Mouse (Mus musculus): ENCODE results near the gene Myg1. TPM values are rescaled to one million over a fixed set of nuclear protein-coding genes. Genes with fewer than 3 reads are reported as not detected.
A peak's percentile ranks its signal among the peaks of the same experiment; 100 is the strongest.
"Not testable (repeated sequence)": the region's sequence is repeated elsewhere in the genome, so short reads cannot be mapped to it uniquely, and the experiment has no call there.

The Myg1 gene
- polyA plus RNA-seq, 1 experiment from 2014 or later, result 126 TPM

DNA sequence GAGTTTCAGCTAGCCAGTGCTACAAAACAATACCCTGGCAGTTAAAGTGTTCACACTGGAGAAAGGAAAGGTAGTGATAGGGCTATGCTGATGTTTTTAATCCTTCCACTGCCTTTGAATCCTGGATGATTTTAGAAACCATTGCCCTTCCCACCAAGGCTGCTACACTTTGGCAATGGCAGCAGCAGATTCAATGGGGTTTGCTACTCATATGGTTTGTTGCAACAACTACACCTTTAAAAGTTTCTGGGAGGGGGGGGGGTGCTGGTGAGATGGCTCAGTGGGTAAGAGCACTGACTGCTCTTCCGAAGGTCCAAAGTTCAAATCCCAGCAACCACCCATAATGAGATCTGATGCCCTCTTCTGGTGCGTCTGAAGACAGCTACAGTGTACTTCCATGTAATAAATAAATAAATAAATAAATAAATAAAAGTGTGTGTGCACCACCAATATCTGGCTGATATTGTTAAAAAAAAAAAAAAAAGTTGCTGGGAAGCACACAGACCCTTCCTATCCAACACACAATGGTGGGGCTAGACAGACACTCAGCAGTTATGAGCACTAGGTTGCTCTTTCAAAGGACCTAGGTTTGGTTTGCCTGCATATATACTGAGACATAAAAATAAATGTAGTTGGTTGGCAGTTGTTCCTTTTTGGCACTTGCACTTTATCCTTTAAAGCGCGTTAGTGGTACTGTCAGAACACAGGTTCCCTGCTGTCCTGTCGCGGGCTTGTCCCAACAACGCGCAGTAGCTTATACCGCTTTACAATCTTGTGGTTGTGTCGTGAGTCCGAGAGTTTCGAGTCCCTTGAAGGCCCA lies 6.6 kb upstream of the Myg1 start:
- DNase-seq (ENCODE audit: low spot score), result no peak
- 76% methylated on average over 12 of the region's 12 CpGs for WGBS
- no peaks in the 10 kb centered on the region for H3K27me3 ChIP-seq (replicated peaks; ENCODE audit: low read depth, poor library complexity, severe bottlenecking)
- peaks cover 11% of the 10 kb centered on the region for H3K4me1 ChIP-seq
- H3K36me3 ChIP-seq (replicated peaks), result peaks cover 71% of the 10 kb centered on the region
- H3K27ac ChIP-seq (replicated peaks), result no peak overlapping the region
- no peaks in the 10 kb centered on the region for H3K9me3 ChIP-seq
- peak overlapping the region; percentile 74 for H3K4me3 ChIP-seq

DNA sequence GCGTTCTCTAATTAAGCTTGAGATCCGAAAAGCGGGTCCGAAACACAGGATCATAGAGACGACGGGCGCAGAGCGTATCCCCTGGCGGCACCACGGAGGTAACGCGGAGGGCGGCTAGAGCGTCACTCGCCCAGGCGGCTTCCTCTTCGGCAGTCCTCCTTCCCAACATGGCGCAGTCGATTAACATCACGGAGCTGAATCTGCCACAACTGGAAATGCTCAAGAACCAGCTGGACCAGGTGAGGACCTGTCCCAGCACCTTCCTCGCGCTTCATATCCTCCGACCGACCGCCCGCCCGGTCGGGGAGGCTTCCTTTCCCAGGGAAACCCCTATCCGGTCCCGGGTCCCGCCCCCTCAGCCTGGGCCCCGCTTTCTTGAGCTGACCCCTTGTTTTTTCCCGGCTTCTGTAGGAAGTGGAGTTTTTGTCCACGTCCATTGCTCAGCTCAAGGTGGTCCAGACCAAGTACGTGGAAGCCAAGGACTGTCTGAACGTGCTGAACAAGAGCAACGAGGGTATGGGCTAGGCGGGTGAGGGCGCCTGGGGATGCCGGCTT lies 5.4 kb upstream of the Myg1 start, which contains the start of gene Pfdn5:
Gene Pfdn5, plus strand, starts transcription at position 95 of the 555 bp plus-strand sequence.
- Histone ChIP-seq H3K4me1 (peaks cover 14% of the 10 kb centered on the region), H3K9me3 (no peaks in the 10 kb centered on the region), H3K4me3 (peak within 1 kb of the TSS; percentile 74), H3K36me3 (replicated peaks) (peaks cover 71% of the 10 kb centered on the region), H3K27ac (replicated peaks) (peak within 1 kb of the TSS; percentile 92), H3K27me3 (replicated peaks; ENCODE audit: low read depth, poor library complexity, severe bottlenecking) (no peaks in the 10 kb centered on the region)
- WGBS, result 1% methylated on average over 40 of the region's 40 CpGs
- DNase-seq (ENCODE audit: low spot score), result peak; percentile 88

DNA sequence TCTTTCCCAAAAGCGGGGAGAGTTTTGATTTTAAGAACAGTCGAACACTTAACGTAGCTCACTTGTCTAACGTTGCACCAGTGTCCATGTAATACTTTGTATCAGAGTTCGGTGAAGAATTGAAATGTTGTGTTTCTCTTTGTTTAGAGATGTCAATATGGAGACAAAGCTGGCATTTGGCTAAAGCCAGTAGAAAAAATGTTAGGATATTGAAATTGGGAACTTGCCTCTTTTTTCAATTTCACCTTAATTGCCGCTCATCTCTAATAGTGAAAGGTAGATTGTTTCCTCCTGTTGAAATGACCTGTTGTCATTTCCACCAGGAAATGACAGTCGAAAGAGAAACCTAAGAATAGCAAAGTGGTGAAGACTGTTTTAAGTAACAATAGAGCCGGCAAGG lies 4.6 kb upstream of the Myg1 start:
- H3K27me3 ChIP-seq (replicated peaks; ENCODE audit: low read depth, poor library complexity, severe bottlenecking), result no peaks in the 10 kb centered on the region
- H3K9me3 ChIP-seq, result no peaks in the 10 kb centered on the region
- H3K4me1 ChIP-seq, result peaks cover 20% of the 10 kb centered on the region
- WGBS, result 72% methylated on average over 8 of the region's 8 CpGs
- peak overlapping the region; percentile 74 for H3K4me3 ChIP-seq
- peaks cover 66% of the 10 kb centered on the region for H3K36me3 ChIP-seq (replicated peaks)
- H3K27ac ChIP-seq (replicated peaks), result peak overlapping the region; percentile 92; the same call in 1 of the 2 replicates
- no peak for DNase-seq (ENCODE audit: low spot score)

- H3K4me1 ChIP-seq, result peaks cover 26% of the 10 kb centered on the region
- H3K27ac ChIP-seq (replicated peaks), result no peak overlapping the region
- H3K27me3 ChIP-seq (replicated peaks; ENCODE audit: low read depth, poor library complexity, severe bottlenecking), result no peaks in the 10 kb centered on the region
- 88% methylated on average over 8 of the region's 8 CpGs for WGBS
- no peak overlapping the region for H3K4me3 ChIP-seq
- no peaks in the 10 kb centered on the region for H3K9me3 ChIP-seq
- no peak for DNase-seq (ENCODE audit: low spot score)
- peaks cover 94% of the 10 kb centered on the region for H3K36me3 ChIP-seq (replicated peaks)
Observed at GRCm38 (mm10) chr15:102335254-102335653, 3.7 kb downstream of the Myg1 start.

GRCm38 (mm10) chr15:102335925-102336324 lies 4.4 kb downstream of the Myg1 start:
- Histone ChIP-seq H3K36me3 (replicated peaks) (peaks cover 92% of the 10 kb centered on the region), H3K4me1 (peaks cover 25% of the 10 kb centered on the region)
- not testable (repeated sequence) for H3K27me3 ChIP-seq (replicated peaks; ENCODE audit: low read depth, poor library complexity, severe bottlenecking); H3K4me3 ChIP-seq; H3K27ac ChIP-seq (replicated peaks); H3K9me3 ChIP-seq
- DNase-seq (ENCODE audit: low spot score), result peak; percentile 43
- WGBS, result 94% methylated on average over 5 of the region's 5 CpGs

GRCm38 (mm10) chr15:102336946-102337345 lies 5.4 kb downstream of the Myg1 start:
- Histone ChIP-seq H3K4me1 (peaks cover 17% of the 10 kb centered on the region), H3K4me3 (no peak overlapping the region), H3K36me3 (replicated peaks) (peaks cover 91% of the 10 kb centered on the region), H3K27me3 (replicated peaks; ENCODE audit: low read depth, poor library complexity, severe bottlenecking) (no peaks in the 10 kb centered on the region), H3K9me3 (no peaks in the 10 kb centered on the region), H3K27ac (replicated peaks) (no peak overlapping the region)
- WGBS, result 87% methylated on average over 4 of the region's 4 CpGs
- no peak for DNase-seq (ENCODE audit: low spot score)

- Histone ChIP-seq H3K9me3 (no peaks in the 10 kb centered on the region), H3K4me3 (no peak overlapping the region), H3K27ac (replicated peaks) (no peak overlapping the region), H3K4me1 (no peaks in the 10 kb centered on the region), H3K27me3 (replicated peaks; ENCODE audit: low read depth, poor library complexity, severe bottlenecking) (no peaks in the 10 kb centered on the region), H3K36me3 (replicated peaks) (peaks cover 91% of the 10 kb centered on the region)
- no peak for DNase-seq (ENCODE audit: low spot score)
- 77% methylated on average over 5 of the region's 5 CpGs for WGBS
Observed at GRCm38 (mm10) chr15:102339612-102340011, 8.1 kb downstream of the Myg1 start.

- WGBS, result 7% methylated on average over 1 of the region's 1 CpGs
- peaks cover 91% of the 10 kb centered on the region for H3K36me3 ChIP-seq (replicated peaks)
- no peaks in the 10 kb centered on the region for H3K27me3 ChIP-seq (replicated peaks; ENCODE audit: low read depth, poor library complexity, severe bottlenecking)
- no peak overlapping the region for H3K4me3 ChIP-seq
- no peak overlapping the region for H3K27ac ChIP-seq (replicated peaks)
- peak; percentile 59 for DNase-seq (ENCODE audit: low spot score)
- H3K4me1 ChIP-seq, result no peaks in the 10 kb centered on the region
- H3K9me3 ChIP-seq, result no peaks in the 10 kb centered on the region
Observed at GRCm38 (mm10) chr15:102341580-102341979, 10.1 kb downstream of the Myg1 start.

- no peak overlapping the region for H3K4me3 ChIP-seq
- H3K27me3 ChIP-seq (replicated peaks; ENCODE audit: low read depth, poor library complexity, severe bottlenecking), result no peaks in the 10 kb centered on the region
- peaks cover 83% of the 10 kb centered on the region for H3K36me3 ChIP-seq (replicated peaks)
- no peak for DNase-seq (ENCODE audit: low spot score)
- H3K4me1 ChIP-seq, result peaks cover 3% of the 10 kb centered on the region
- H3K27ac ChIP-seq (replicated peaks), result no peak overlapping the region
- WGBS, result 94% methylated on average over 3 of the region's 3 CpGs
- no peaks in the 10 kb centered on the region for H3K9me3 ChIP-seq
Observed at GRCm38 (mm10) chr15:102344490-102344889, 13.0 kb downstream of the Myg1 start.

DNA sequence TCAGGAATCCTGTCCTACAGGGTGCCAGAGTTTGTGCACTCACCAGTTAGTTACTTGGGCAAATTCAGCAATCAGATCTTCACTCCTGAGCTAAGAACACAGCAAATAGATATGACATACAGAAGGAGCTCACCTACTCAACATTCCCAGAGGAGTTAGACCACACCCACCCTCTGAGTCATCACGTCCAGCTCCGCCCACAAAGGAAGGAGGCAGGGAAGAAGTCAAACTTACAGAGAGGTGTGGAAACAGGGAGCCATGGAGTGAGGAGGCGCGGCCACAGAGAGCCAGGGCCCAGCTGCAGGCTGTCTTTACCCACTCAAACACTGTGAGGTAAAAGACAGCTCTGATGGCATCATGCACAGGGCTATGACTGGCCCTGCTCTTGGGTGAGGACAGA lies 14.9 kb downstream of the Myg1 start:
- Histone ChIP-seq H3K4me3 (no peak overlapping the region), H3K9me3 (no peaks in the 10 kb centered on the region), H3K4me1 (peaks cover 16% of the 10 kb centered on the region), H3K27me3 (replicated peaks; ENCODE audit: low read depth, poor library complexity, severe bottlenecking) (no peaks in the 10 kb centered on the region), H3K36me3 (replicated peaks) (peaks cover 71% of the 10 kb centered on the region), H3K27ac (replicated peaks) (no peak overlapping the region)
- DNase-seq (ENCODE audit: low spot score), result no peak
- WGBS, result 76% methylated on average over 4 of the region's 4 CpGs

GRCm38 (mm10) chr15:102350138-102350941 lies 18.8 kb downstream of the Myg1 start, which contains the start of gene Aaas:
Aaas (minus strand) TSS chr15:102350771.
- WGBS, result under 1% methylated on average over 56 of the region's 56 CpGs
- peak; percentile 96 for DNase-seq (ENCODE audit: low spot score)
- H3K36me3 ChIP-seq (replicated peaks), result peaks cover 34% of the 10 kb centered on the region

DNA sequence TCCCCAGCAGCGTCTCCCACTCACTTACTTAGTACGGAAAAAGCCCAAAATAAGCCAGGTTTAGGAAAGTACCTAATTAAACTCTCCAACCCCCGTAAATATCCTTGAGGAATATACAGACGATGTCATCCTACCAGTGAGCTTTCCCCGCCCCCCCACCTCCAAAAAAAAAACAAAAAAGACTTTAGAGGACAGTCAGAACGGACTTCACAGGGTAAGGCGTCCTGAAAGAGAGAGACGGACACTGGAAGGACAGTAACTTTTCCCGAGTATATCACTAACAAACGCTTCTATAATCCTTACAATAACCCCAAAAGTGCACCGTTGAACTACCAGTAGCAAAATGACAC lies 19.4 kb downstream of the Myg1 start:
- Histone ChIP-seq H3K9me3 (no peaks in the 10 kb centered on the region), H3K36me3 (replicated peaks) (peaks cover 28% of the 10 kb centered on the region), H3K4me1 (peaks cover 30% of the 10 kb centered on the region), H3K27me3 (replicated peaks; ENCODE audit: low read depth, poor library complexity, severe bottlenecking) (peaks cover 3% of the 10 kb centered on the region; the same call in 1 of the 2 replicates), H3K27ac (replicated peaks) (peak overlapping the region; percentile 93), H3K4me3 (peak overlapping the region; percentile 86)
- DNase-seq (ENCODE audit: low spot score), result no peak
- WGBS, result 11% methylated on average over 11 of the region's 11 CpGs

More at GRCm38 (mm10) chr15:102350138-102350941, 18.8 kb downstream of the Myg1 start, which contains the start of gene Aaas:
- Histone ChIP-seq H3K4me3 (peak within 1 kb of the TSS; percentile 86), H3K27me3 (replicated peaks; ENCODE audit: low read depth, poor library complexity, severe bottlenecking) (no peaks in the 10 kb centered on the region), H3K4me1 (peaks cover 24% of the 10 kb centered on the region), H3K27ac (replicated peaks) (peak within 1 kb of the TSS; percentile 93), H3K9me3 (no peaks in the 10 kb centered on the region)
